Mouse (Mus musculus) right cerebral cortex, postnatal 10 days (tissue): ENCODE measurements around the gene Lbp.
A peak's percentile ranks its signal among the peaks of the same experiment; 100 is the strongest.

Experiments
- DNase-seq, 2 experiments: peaks; one replicate each; pipeline ENCODE4 v3.0.0; 2021; ENCODE audit warnings: low spot score in 2 of 2

Lbp gene

DNA sequence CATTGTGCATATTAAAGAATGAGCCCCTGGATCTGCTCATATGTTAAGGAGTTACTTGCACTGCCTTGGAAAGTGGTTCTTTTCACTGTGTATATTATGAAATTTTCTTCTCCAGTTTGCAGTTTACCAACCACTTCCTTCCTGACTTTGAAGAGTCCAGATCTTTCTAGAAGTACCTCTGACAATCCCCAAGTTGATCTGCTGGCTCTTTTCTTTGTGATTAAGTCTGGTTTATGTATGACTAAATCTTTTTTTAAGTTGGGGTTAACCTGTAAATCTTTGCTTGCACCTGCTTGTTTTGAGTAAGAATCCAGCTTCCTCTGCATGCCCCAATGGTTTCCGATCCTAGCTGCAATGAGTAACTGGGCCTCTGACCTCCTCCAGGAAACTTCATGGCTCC lies 6.8 kb downstream of the Lbp start:
- DNase-seq = no peak

GRCm38 (mm10) chr2:158316371-158316770 lies 10.1 kb downstream of the Lbp start:
- DNase-seq = no peak

GRCm38 (mm10) chr2:158317026-158317425 lies 10.7 kb downstream of the Lbp start:
- DNase-seq = peak; percentile 76 to 77

DNA sequence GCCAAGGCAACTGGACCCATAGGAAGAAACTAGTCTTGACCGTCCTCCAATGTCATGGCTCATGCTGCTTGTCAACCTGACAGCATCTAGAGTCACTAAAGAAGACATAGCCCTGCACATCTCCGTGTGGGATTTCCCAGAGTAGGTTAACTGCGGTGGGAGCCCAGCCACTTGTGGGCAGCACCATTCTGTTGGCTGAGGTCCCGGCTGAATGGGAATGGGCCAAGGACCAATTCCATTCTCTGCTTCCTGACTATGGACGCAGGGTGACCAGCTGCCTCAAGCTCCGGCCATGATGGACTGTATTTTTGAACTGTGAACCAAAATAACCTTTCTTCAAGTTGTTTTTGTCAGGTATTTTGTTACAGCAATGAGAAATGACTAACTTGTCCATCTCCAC lies 15.3 kb downstream of the Lbp start:
- no peak for DNase-seq

- no peak for DNase-seq
Measured at GRCm38 (mm10) chr2:158322845-158323244, 16.6 kb downstream of the Lbp start.

- DNase-seq = peak; percentile 45 to 56
Measured at GRCm38 (mm10) chr2:158324531-158325190, 18.4 kb downstream of the Lbp start.

GRCm38 (mm10) chr2:158325609-158326008 lies 19.3 kb downstream of the Lbp start:
- no peak for DNase-seq

GRCm38 (mm10) chr2:158334356-158334755 lies 28.1 kb downstream of the Lbp start:
- no peak for DNase-seq

- no peak for DNase-seq
Measured at GRCm38 (mm10) chr2:158337698-158338097, 31.4 kb downstream of the Lbp start.

GRCm38 (mm10) chr2:158339948-158340564 lies 33.8 kb downstream of the Lbp start:
- peak; percentile 47 to 82 for DNase-seq

- DNase-seq = no peak
Measured at GRCm38 (mm10) chr2:158341324-158341723, 35.0 kb downstream of the Lbp start.

GRCm38 (mm10) chr2:158343495-158343894 lies 37.2 kb downstream of the Lbp start:
- DNase-seq = no peak

DNA sequence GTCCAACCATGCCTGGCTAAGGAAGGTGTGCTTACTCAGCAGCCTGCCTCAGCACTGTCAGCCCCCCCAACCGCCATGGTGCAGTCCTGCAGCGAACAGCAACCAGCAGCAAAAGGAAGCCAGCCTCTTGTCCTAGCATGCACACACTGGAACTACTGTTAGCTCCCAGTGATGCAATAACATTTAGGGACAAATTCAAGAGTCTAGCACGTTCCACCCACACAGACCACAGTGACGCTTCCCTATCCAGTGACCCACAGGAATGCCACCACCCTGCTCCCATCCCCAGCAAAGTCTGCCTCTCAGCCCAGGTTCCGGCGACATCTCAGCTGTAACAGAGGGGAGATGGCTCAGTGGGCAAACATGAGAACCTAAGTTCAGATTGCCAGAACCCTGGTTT lies 40.2 kb downstream of the Lbp start:
- DNase-seq = no peak

DNA sequence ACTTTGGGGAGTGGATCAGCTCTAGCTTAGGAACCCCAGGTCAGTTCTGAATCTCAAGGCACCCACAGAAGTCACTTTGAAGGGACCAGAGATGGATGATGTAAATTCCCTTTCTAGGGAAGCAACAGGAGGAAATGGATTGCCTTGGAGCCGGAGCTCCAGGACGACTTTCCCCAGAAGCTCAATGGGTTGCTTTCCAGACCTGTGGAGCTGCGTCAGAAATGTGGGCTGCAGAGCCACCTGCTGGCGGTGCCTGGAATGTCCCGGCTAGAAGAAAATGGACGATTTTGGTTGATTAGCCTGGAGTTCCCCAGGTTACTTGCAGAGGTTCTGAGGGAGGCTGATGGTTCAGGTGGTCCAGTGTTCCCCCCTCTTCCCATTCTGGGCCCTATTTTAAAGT lies 41.6 kb downstream of the Lbp start:
- peak; percentile 69 to 80 for DNase-seq

DNA sequence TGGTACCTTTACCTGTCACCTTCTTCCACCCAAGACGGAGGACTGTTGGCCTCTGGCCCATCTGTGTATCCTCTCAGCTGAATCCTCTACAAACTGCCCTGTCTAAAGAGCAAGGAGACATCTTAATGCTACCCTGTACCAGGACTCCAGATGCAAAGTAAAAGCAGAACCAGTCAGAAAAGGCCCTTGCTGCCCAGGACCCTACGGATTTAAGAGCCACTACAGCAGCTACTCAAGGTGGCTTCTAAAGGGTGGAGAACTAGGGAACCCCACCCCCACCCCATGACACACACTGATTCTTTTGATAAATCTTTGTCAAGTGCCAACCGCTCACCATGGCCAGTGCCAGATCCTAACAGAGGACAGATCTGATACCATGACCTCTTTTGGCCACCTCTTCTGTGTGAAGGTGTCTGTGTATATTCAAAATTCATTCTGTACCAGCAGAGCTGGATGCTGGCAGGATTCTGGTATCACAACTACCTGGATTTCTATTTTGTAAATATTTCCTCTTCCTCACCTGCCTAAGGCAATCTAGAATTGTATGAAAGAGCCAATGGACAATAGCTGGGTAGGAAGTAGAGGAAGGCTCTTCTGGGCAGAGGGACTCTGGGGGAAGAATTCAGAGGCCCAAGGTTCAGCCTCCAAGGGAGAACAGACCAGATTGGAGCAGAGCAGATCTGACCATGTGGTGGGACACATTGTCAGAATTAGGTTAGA lies 46.7 kb downstream of the Lbp start:
- DNase-seq = no peak

GRCm38 (mm10) chr2:158354348-158355114 lies 48.2 kb downstream of the Lbp start:
- no peak for DNase-seq

DNA sequence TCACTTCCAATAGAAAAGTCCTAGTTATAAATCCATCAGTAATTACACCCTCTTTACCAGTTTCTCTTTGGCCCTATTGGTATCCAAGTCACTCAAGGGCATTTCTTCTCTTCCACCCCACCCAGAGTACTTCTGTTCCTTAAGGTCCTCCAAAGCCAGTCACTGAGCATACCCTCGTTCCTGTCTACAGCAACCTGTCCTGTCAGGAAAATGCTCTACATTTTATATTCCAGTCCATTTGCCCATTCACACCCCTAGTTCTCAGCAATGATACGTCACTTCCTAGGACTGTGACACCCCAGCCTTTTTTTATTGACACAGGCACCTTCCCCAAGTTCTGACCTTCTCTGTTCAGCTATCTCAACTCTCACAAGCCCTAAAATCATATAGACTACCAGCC lies 48.9 kb downstream of the Lbp start:
- no peak for DNase-seq

- no peak for DNase-seq
Measured at GRCm38 (mm10) chr2:158356121-158356520, 49.8 kb downstream of the Lbp start.

- DNase-seq = no peak
Measured at GRCm38 (mm10) chr2:158359757-158360620, 53.7 kb downstream of the Lbp start.

GRCm38 (mm10) chr2:158360873-158361677 lies 54.8 kb downstream of the Lbp start:
- DNase-seq = peak; percentile 94
